Mouse (Mus musculus) stomach, postnatal 0 days (tissue): ENCODE measurements at regions not wholly inside any gene's neighbourhood (a gene's known extent, or its start where the extent isn't known, plus 50 kb on each side); places are given as distances from the start of the nearest gene placed in this dataset.

Source experiments
- ATAC-seq: fragments of 200-750 bp; cut with Nextera tagmentation; 2 replicates; pipeline ENCODE4 v1.8.0; 2017; ENCODE audit not compliant: low FRiP score, low TSS enrichment
- DNase-seq: peaks from one replicate; pipeline ENCODE4 v3.0.0-alpha.2; 2016; ENCODE audit warnings: low spot score
- H3K27ac ChIP-seq: fragments of 300-500 bp; sonication (generic); replicated peaks from 2 replicates; pipeline ENCODE4 v1.5.1; 2014; ENCODE audit warnings: mild to moderate bottlenecking, control low read depth
- H3K27me3 ChIP-seq: fragments of 300-500 bp; sonication (generic); 2 replicates; pipeline ENCODE4 v1.6.1; 2014; ENCODE audit warnings: low read length; ENCODE audit not compliant: control insufficient read depth, insufficient read depth
- H3K36me3 ChIP-seq: fragments of 300-500 bp; sonication (generic); 2 replicates; pipeline ENCODE4 v1.6.1; 2014; ENCODE audit warnings: low read length, mixed read lengths; ENCODE audit not compliant: control insufficient read depth, insufficient read depth
- H3K4me1 ChIP-seq: fragments of 300-500 bp; sonication (generic); replicated peaks from 2 replicates; pipeline ENCODE4 v1.6.1; 2014; ENCODE audit warnings: antibody characterized with exemption; ENCODE audit not compliant: control insufficient read depth, insufficient read depth
- H3K4me2 ChIP-seq: fragments of 300-500 bp; sonication (generic); replicated peaks from 2 replicates; pipeline ENCODE4 v1.6.1; 2014; ENCODE audit warnings: low read depth, mild to moderate bottlenecking, control low read depth, moderate library complexity
- H3K4me3 ChIP-seq: fragments of 300-500 bp; sonication (generic); 2 replicates; pipeline ENCODE4 v1.5.1; 2014; ENCODE audit warnings: low read depth, low read length, control low read depth
- H3K9ac ChIP-seq: fragments of 300-500 bp; sonication (generic); 2 replicates; pipeline ENCODE4 v1.6.1; 2014; ENCODE audit warnings: mild to moderate bottlenecking, low read length, control low read depth, mixed read lengths
- H3K9me3 ChIP-seq: fragments of 300-500 bp; sonication (generic); 2 replicates; pipeline ENCODE4 v1.6.1; 2016; ENCODE audit warnings: low read length; ENCODE audit not compliant: control insufficient read depth
- CTCF ChIP-seq: IDR thresholded peaks from 2 replicates; pipeline ENCODE4 v1.5.1; 2016; ENCODE audit warnings: antibody characterized with exemption, low read depth, mild to moderate bottlenecking, moderate library complexity
- EP300 ChIP-seq: optimal IDR thresholded peaks from 2 replicates; pipeline ENCODE3; 2016; ENCODE audit warnings: antibody characterized with exemption
- WGBS: fragments of 180-500 bp; shearing (Covaris S2); extraction: QIAGEN DNeasy Blood & Tissue Kit; methylation state at CpG from one replicate; pipeline ENCODE4 v1.1.7; 2014; 5-methylcytosine and 5-hydroxymethylcytosine counted together

DNA sequence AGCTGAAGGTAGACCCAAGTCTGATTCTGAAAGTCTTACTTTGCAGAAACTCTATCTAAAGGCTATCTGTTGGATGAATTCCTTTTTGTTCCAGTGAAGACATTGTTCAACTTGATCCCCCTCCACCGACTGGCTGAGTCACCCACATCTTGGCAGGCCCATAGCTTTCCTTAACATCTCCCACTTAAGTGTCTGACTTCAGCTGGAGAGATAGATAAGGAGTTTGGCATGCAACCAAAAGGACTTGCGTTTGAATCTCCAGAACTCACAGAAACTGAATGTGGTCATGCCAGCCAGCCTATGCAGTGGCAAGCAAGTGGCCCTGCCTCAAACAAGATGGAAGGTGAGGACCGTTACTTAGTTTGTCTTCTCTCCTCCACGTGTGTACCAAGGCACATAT lies 457.3 kb upstream of the Tbx3 start:
- Histone ChIP-seq H3K4me1 (no peaks in the 10 kb centered on the region), H3K27me3 (no peaks in the 10 kb centered on the region), H3K36me3 (no peaks in the 10 kb centered on the region), H3K27ac (no peak overlapping the region), H3K4me2 (no peak overlapping the region), H3K9me3 (no peaks in the 10 kb centered on the region), H3K4me3 (no peak overlapping the region), H3K9ac (no peak overlapping the region)
- ATAC-seq = no peak
- TF ChIP-seq EP300 (no peak), CTCF (no peak)
- no peak for DNase-seq
- WGBS = 40% methylated on average over 4 of the region's 4 CpGs

- H3K4me2 ChIP-seq = no peak overlapping the region
- no peaks in the 10 kb centered on the region for H3K36me3 ChIP-seq
- no peaks in the 10 kb centered on the region for H3K9me3 ChIP-seq
- no peak overlapping the region for H3K4me3 ChIP-seq
- no peak overlapping the region for H3K9ac ChIP-seq
- 34% methylated on average over 7 of the region's 7 CpGs for WGBS
- H3K27me3 ChIP-seq = no peaks in the 10 kb centered on the region
- DNase-seq = no peak
- TF ChIP-seq CTCF (no peak), EP300 (no peak)
- H3K4me1 ChIP-seq = no peaks in the 10 kb centered on the region
- no peak for ATAC-seq
- H3K27ac ChIP-seq = no peak overlapping the region
Observed at GRCm38 (mm10) chr5:119213692-119214357, 456.6 kb upstream of the Tbx3 start.

DNA sequence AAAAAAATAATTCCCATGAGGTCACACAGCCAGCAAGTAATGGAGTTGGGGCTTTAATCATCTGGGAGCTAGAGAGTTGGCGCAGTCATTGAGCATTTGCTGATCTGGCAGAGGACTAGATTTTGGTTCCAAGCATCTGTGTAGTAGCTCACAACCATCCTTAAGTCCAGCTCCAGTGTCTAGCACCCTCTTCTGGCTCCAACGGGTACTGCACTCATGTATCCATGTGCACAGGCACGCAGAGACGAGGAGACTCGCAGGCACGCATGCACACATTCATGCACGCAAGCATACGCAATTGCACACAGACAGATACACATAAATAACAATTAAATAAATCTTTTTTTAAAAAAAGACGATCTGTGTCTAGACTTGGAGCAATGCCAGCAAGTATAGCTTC lies 455.5 kb upstream of the Tbx3 start:
- ATAC-seq (no peak), DNase-seq (no peak)
- no peak overlapping the region for H3K27ac ChIP-seq
- H3K9ac ChIP-seq = no peak overlapping the region
- H3K27me3 ChIP-seq = no peaks in the 10 kb centered on the region
- TF ChIP-seq CTCF = peak; percentile 62
- TF ChIP-seq EP300 = no peak
- no peak overlapping the region for H3K4me3 ChIP-seq
- H3K9me3 ChIP-seq = no peaks in the 10 kb centered on the region
- H3K36me3 ChIP-seq = no peaks in the 10 kb centered on the region
- H3K4me1 ChIP-seq = no peaks in the 10 kb centered on the region
- H3K4me2 ChIP-seq = no peak overlapping the region
- WGBS = 88% methylated on average over 9 of the region's 9 CpGs

GRCm38 (mm10) chr5:119215364-119215763 lies 455.1 kb upstream of the Tbx3 start:
- no peak for ATAC-seq
- Histone ChIP-seq H3K4me3 (no peak overlapping the region), H3K9ac (no peak overlapping the region), H3K27me3 (no peaks in the 10 kb centered on the region), H3K4me2 (no peak overlapping the region), H3K36me3 (no peaks in the 10 kb centered on the region), H3K4me1 (no peaks in the 10 kb centered on the region), H3K9me3 (no peaks in the 10 kb centered on the region), H3K27ac (no peak overlapping the region)
- no peak for DNase-seq
- no peak for TF ChIP-seq CTCF
- TF ChIP-seq EP300 = no peak
- 86% methylated on average over 10 of the region's 10 CpGs for WGBS

DNA sequence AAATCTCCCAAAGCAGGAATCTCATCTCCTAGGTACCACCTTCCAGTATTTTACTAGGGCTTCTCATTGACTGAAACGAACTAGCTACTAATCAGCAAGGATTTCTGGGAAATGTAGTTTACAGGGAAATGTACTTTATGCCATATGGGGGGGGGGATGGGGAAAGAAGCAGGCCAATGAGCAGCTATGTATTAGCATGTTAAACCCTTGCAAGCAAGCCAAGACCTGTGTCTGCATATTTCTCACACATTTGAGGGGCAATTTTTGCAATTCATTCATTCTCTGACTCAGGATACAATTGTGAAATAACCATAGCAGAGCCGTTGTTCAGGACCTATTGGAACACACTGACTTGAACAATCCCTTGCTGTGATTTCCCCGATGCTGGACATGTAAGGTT lies 454.3 kb upstream of the Tbx3 start:
- Histone ChIP-seq H3K9me3 (no peaks in the 10 kb centered on the region), H3K9ac (no peak overlapping the region), H3K36me3 (no peaks in the 10 kb centered on the region), H3K27me3 (no peaks in the 10 kb centered on the region), H3K4me2 (no peak overlapping the region), H3K4me3 (no peak overlapping the region), H3K4me1 (no peaks in the 10 kb centered on the region), H3K27ac (no peak overlapping the region)
- DNase-seq (no peak), ATAC-seq (no peak)
- 64% methylated on average over 3 of the region's 3 CpGs for WGBS
- no peak for TF ChIP-seq EP300
- no peak for TF ChIP-seq CTCF

GRCm38 (mm10) chr5:119217077-119217476 lies 453.4 kb upstream of the Tbx3 start:
- DNase-seq (no peak), ATAC-seq (no peak)
- Histone ChIP-seq H3K36me3 (no peaks in the 10 kb centered on the region), H3K27me3 (no peaks in the 10 kb centered on the region), H3K9ac (no peak overlapping the region), H3K4me1 (no peaks in the 10 kb centered on the region), H3K4me2 (no peak overlapping the region), H3K9me3 (no peaks in the 10 kb centered on the region), H3K27ac (no peak overlapping the region), H3K4me3 (no peak overlapping the region)
- no peak for TF ChIP-seq CTCF
- no peak for TF ChIP-seq EP300
- WGBS = 48% methylated on average over 9 of the region's 9 CpGs
